Comparison of ENCODE assay signal across 11 mouse cellular contexts in genomic region chr11:84519576-84520268, GRCm38 (mm10). TPM values are rescaled to one million over a fixed set of nuclear protein-coding genes. Genes with fewer than 3 reads are reported as not detected.
DNase-seq lines count a peak whose midpoint lies in the region; ATAC-seq lines count a peak whose summit lies in the region.
"Had no signal": no experiment of that assay in that cellular context is flagged by ENCODE, and none has a peak within 500 bp of the region (broad histone marks: within the 10 kb centered on the region; RNA-seq: fewer than 3 reads in every experiment).

No protein-coding gene starts in this region.

- intact Hi-C loops in gastrocnemius, postnatal 36 days (cut with DNase I): loop anchor here (10.0 kb wide), 1 partner anchor 275 kb away; no protein-coding TSS in a partner anchor

- WGBS in heart, embryonic 13.5 days: 27% methylated on average over 34 of the region's 34 CpGs
- WGBS in hindbrain, embryonic 15.5 days: 4% methylated on average over 34 of the region's 34 CpGs

- peaks cover 27% of the 10 kb centered on the region for H3K4me1 ChIP-seq in heart, embryonic 13.5 days
- peaks cover 21% of the 10 kb centered on the region for H3K4me1 ChIP-seq in hindbrain, embryonic 15.5 days (replicated peaks)

- H3K27ac ChIP-seq in heart, embryonic 13.5 days (replicated peaks): no peak overlapping the region
- peak overlapping the region; percentile 85 for H3K27ac ChIP-seq in hindbrain, embryonic 15.5 days (replicated peaks)

- no peak overlapping the region for H3K9ac ChIP-seq in heart, embryonic 13.5 days
- peak overlapping the region; percentile 64 for H3K9ac ChIP-seq in hindbrain, embryonic 15.5 days

- no peak for DNase-seq in heart, postnatal 4 days
- peak; percentile 59 for DNase-seq in cerebellum, adult 9-11 months
- DNase-seq in neural tube, embryonic 10.5 days (ENCODE audit: extremely low spot score, low spot score): peak; percentile 59
- DNase-seq in adrenal gland, adult (ENCODE audit: inconsistent age in 2 of 2, low spot score in 1 of 2): no peak
- DNase-seq in gastrocnemius, postnatal 36 days: no peak
- DNase-seq: heart, postnatal 36 days had no signal

- ATAC-seq in heart, embryonic 13.5 days (ENCODE audit: extremely low read depth, insufficient number of reproducible peaks, low FRiP score, low TSS enrichment): no peak
- no peak for ATAC-seq in hindbrain, embryonic 15.5 days (ENCODE audit: low FRiP score, low read depth)
- ATAC-seq in megakaryocyte-erythroid progenitor cell, adult 5-6 weeks (replicated peaks; ENCODE audit: low FRiP score, low TSS enrichment, poor library complexity, severe bottlenecking): no peak

- peaks cover 97% of the 10 kb centered on the region for H3K27me3 ChIP-seq in heart, embryonic 13.5 days (replicated peaks)
- H3K27me3 ChIP-seq in hindbrain, embryonic 15.5 days: peaks cover 31% of the 10 kb centered on the region

- H3K9me3 ChIP-seq in heart, embryonic 13.5 days: no peaks in the 10 kb centered on the region
- no peaks in the 10 kb centered on the region for H3K9me3 ChIP-seq in hindbrain, embryonic 15.5 days

- peak overlapping the region; percentile 27; the same call in 1 of the 2 replicates for H3K4me2 ChIP-seq in heart, embryonic 13.5 days
- H3K4me2 ChIP-seq in hindbrain, embryonic 15.5 days: peak overlapping the region; percentile 66
- H3K4me2 ChIP-seq: liver, embryonic 11.5 days had no signal

- H3K4me3 ChIP-seq in heart, embryonic 13.5 days: peak overlapping the region; percentile 9; the same call in 1 of the 2 replicates
- peak overlapping the region; percentile 51 for H3K4me3 ChIP-seq in hindbrain, embryonic 15.5 days
- H3K4me3 ChIP-seq: erythroblast, embryonic 14.5 days had no signal

- no peaks in the 10 kb centered on the region for H3K36me3 ChIP-seq in heart, embryonic 13.5 days
- H3K36me3 ChIP-seq in hindbrain, embryonic 15.5 days: no peaks in the 10 kb centered on the region

RNA-seq across cellular contexts. Expression of gene Lhx1, which starts 5.6 kb away (rescaled TPM):
- 0.06 TPM in 1 of 2 replicates, not detected in the other for polyA plus RNA-seq in heart, embryonic 13.5 days (2015; fragmentation: Nextera tagmentation; extraction: Ambion mirVana)
- total RNA-seq in heart, postnatal 4 days (2021): not detected
- polyA plus RNA-seq in hindbrain, embryonic 15.5 days (2015; fragmentation: Nextera tagmentation; extraction: Ambion mirVana): 37.5 and 54.5 TPM in 2 replicates
- total RNA-seq in megakaryocyte-erythroid progenitor cell, adult 5-6 weeks (2014; fragmentation: Nextera tagmentation): not detected in 2 replicates
- not detected in 2 replicates for total RNA-seq in megakaryocyte-erythroid progenitor cell, adult 5-6 weeks (2017)
- total RNA-seq in gastrocnemius, postnatal 36 days (2021): not detected
- total RNA-seq: heart, postnatal 36 days had no signal
- polyA plus RNA-seq: erythroblast, embryonic 14.5 days had no signal

RNA-seq across cellular contexts. Expression of gene Aatf, which starts 6.4 kb away (rescaled TPM):
- polyA plus RNA-seq in heart, embryonic 13.5 days (2015; fragmentation: Nextera tagmentation; extraction: Ambion mirVana): 28.2 and 29.8 TPM in 2 replicates
- total RNA-seq in heart, postnatal 4 days (2021): 10 to 100 TPM; 15.2 to 18.8 TPM
- polyA plus RNA-seq in hindbrain, embryonic 15.5 days (2015; fragmentation: Nextera tagmentation; extraction: Ambion mirVana): 50.8 and 53.3 TPM in 2 replicates
- 60.7 and 101 TPM in 2 replicates for total RNA-seq in megakaryocyte-erythroid progenitor cell, adult 5-6 weeks (2014; fragmentation: Nextera tagmentation)
- 177 and 220 TPM in 2 replicates for total RNA-seq in megakaryocyte-erythroid progenitor cell, adult 5-6 weeks (2017)
- total RNA-seq in gastrocnemius, postnatal 36 days (2021): 10 to 100 TPM; 10.8 to 14.9 TPM

Comparison
In these comparisons a context has a peak if more than half of its experiments do, and no peak if none do; other contexts are left out.
1. DNase-seq: peak in cerebellum, adult 9-11 months (single experiment) and neural tube, embryonic 10.5 days (single experiment); none in heart, postnatal 4 days (single experiment), adrenal gland, adult (0 of 2) and gastrocnemius, postnatal 36 days (0 of 2).